Mouse (Mus musculus): Measurements from ENCODE around the gene Ccr2. TPM values are rescaled to one million over a fixed set of nuclear protein-coding genes. Genes with fewer than 3 reads are reported as not detected.
A peak's percentile ranks its signal among the peaks of the same experiment; 100 is the strongest.
"Not testable (repeated sequence)": the region's sequence is repeated elsewhere in the genome, so short reads cannot be mapped to it uniquely, and the experiment has no call there.

Gene Ccr2
- total RNA-seq, 2 experiments from 2014 or later, result 0.23 TPM; not detected in 1

- TF ChIP-seq CTCF (conservative IDR thresholded peaks at IDR 0.05), result peak; percentile 88
- Histone ChIP-seq H3K4me3 (no peak overlapping the region), H3K27ac (no peak overlapping the region)
- DNase-seq (ENCODE audit: low spot score in 2 of 2), result peak; percentile 59 to 68
Observed at GRCm38 (mm10) chr9:124128379-124128778, 26.6 kb downstream of the Ccr2 start.

- not testable (repeated sequence) for DNase-seq (ENCODE audit: low spot score in 2 of 2); H3K27ac ChIP-seq; H3K4me3 ChIP-seq
Observed at GRCm38 (mm10) chr9:124132899-124133298, 31.1 kb downstream of the Ccr2 start.

- H3K27ac ChIP-seq; H3K4me3 ChIP-seq; DNase-seq (ENCODE audit: low spot score in 2 of 2): not testable (repeated sequence)
Observed at GRCm38 (mm10) chr9:124134919-124135318, 33.2 kb downstream of the Ccr2 start.

- H3K27ac ChIP-seq, result no peak overlapping the region
- TF ChIP-seq CTCF (conservative IDR thresholded peaks at IDR 0.05), result no peak
- no peak for DNase-seq (ENCODE audit: low spot score in 2 of 2)
- H3K4me3 ChIP-seq, result no peak overlapping the region
Observed at GRCm38 (mm10) chr9:124137619-124138018, 35.9 kb downstream of the Ccr2 start.

- no peak for DNase-seq (ENCODE audit: low spot score in 2 of 2)
- H3K27ac ChIP-seq, result no peak overlapping the region
- TF ChIP-seq CTCF (conservative IDR thresholded peaks at IDR 0.05), result no peak
- H3K4me3 ChIP-seq, result no peak overlapping the region
Observed at GRCm38 (mm10) chr9:124138055-124138775, 36.5 kb downstream of the Ccr2 start.

GRCm38 (mm10) chr9:124143678-124144077, 41.9 kb downstream of the Ccr2 start:
- Histone ChIP-seq H3K4me3 (no peak overlapping the region), H3K27ac (no peak overlapping the region)
- no peak for DNase-seq (ENCODE audit: low spot score in 2 of 2)
- no peak for TF ChIP-seq CTCF (conservative IDR thresholded peaks at IDR 0.05)

- DNase-seq (ENCODE audit: low spot score in 2 of 2), result no peak
- TF ChIP-seq CTCF (conservative IDR thresholded peaks at IDR 0.05), result no peak
- H3K4me3 ChIP-seq, result no peak overlapping the region
- H3K27ac ChIP-seq, result no peak overlapping the region
Observed at GRCm38 (mm10) chr9:124146307-124146706, 44.6 kb downstream of the Ccr2 start.

Other genes starting within 250 kb of the Ccr2 start
- not detected for gene Xcr1, start 239.9 kb upstream of the Ccr2 start, total RNA-seq (2021)
- gene Ccr1, start 133.3 kb upstream of the Ccr2 start, total RNA-seq (2021), result under 1 TPM in 1 of 2 experiments, not detected in 1; 0.46 TPM
- not detected for gene Ccr1l1, start 123.5 kb upstream of the Ccr2 start, total RNA-seq (2021)
- not detected for gene Ccr3, start 80.0 kb upstream of the Ccr2 start, total RNA-seq (2021)
- gene Ccr5, start 19.6 kb downstream of the Ccr2 start, total RNA-seq (2021), result 10 to 100 TPM in 1 of 2 experiments, 1 to 10 TPM in 1; 7.9 to 10.2 TPM
- gene 2010315B03Rik, start 210.7 kb downstream of the Ccr2 start, total RNA-seq (2021), result 10 to 100 TPM; 18.3 to 19.5 TPM

All from layer of hippocampus, adult 2 months (tissue).